Mouse (Mus musculus) stomach, embryonic 16.5 days (tissue): ENCODE measurements around the gene Erlin1. TPM values are rescaled to one million over a fixed set of nuclear protein-coding genes. Genes with fewer than 3 reads are reported as not detected.

Source experiments
- ATAC-seq: fragments of 200-750 bp; cut with Nextera tagmentation; 2 replicates; pipeline ENCODE4 v1.8.0; 2017; ENCODE audit warnings: moderate number of reproducible peaks, moderate TSS enrichment; ENCODE audit not compliant: insufficient read depth, low FRiP score
- H3K27ac ChIP-seq: fragments of 300-500 bp; sonication (generic); 2 replicates; pipeline ENCODE4 v1.5.1; 2014; ENCODE audit warnings: low read length
- H3K27me3 ChIP-seq: fragments of 300-500 bp; sonication (generic); 2 replicates; pipeline ENCODE4 v1.6.1; 2014; ENCODE audit warnings: low read length, control low read depth, mixed read lengths; ENCODE audit not compliant: control insufficient read depth, insufficient read depth
- H3K36me3 ChIP-seq: fragments of 300-500 bp; sonication (generic); 2 replicates; pipeline ENCODE4 v1.6.1; 2014; ENCODE audit warnings: low read length; ENCODE audit not compliant: control insufficient read depth, insufficient read depth
- H3K4me1 ChIP-seq: fragments of 300-500 bp; sonication (generic); 2 replicates; pipeline ENCODE4 v1.6.1; 2014; ENCODE audit warnings: low read length, control low read depth, mixed read lengths; ENCODE audit not compliant: control insufficient read depth, insufficient read depth
- H3K4me2 ChIP-seq: fragments of 300-500 bp; sonication (generic); 2 replicates; pipeline ENCODE4 v1.6.1; 2014; ENCODE audit warnings: low read depth, low read length, mixed read lengths
- H3K4me3 ChIP-seq: fragments of 300-500 bp; sonication (generic); replicated peaks from 2 replicates; pipeline ENCODE4 v1.5.1; 2014; ENCODE audit warnings: mild to moderate bottlenecking, low read length
- H3K9ac ChIP-seq: fragments of 300-500 bp; sonication (generic); 2 replicates; pipeline ENCODE4 v1.6.1; 2014; ENCODE audit warnings: low read length
- H3K9me3 ChIP-seq: fragments of 300-500 bp; sonication (generic); replicated peaks from 2 replicates; pipeline ENCODE4 v1.6.1; 2016; ENCODE audit warnings: low read length, control low read depth; ENCODE audit not compliant: control insufficient read depth
- WGBS: fragments of 180-500 bp; shearing (Covaris S2); extraction: QIAGEN DNeasy Blood & Tissue Kit; methylation state at CpG from one replicate; pipeline ENCODE4 v1.1.7; 2014; 5-methylcytosine and 5-hydroxymethylcytosine counted together
- polyA plus RNA-seq: library from polyadenylated mRNA; unstranded; fragments of >200 nt; fragmentation: Nextera tagmentation; extraction: Ambion mirVana; gene quantifications from 2 replicates; pipeline ENCODE4 v1.2.1, GENCODE M21; 2015

Gene Erlin1
- polyA plus RNA-seq: 48.9 and 56.6 TPM in 2 replicates

DNA sequence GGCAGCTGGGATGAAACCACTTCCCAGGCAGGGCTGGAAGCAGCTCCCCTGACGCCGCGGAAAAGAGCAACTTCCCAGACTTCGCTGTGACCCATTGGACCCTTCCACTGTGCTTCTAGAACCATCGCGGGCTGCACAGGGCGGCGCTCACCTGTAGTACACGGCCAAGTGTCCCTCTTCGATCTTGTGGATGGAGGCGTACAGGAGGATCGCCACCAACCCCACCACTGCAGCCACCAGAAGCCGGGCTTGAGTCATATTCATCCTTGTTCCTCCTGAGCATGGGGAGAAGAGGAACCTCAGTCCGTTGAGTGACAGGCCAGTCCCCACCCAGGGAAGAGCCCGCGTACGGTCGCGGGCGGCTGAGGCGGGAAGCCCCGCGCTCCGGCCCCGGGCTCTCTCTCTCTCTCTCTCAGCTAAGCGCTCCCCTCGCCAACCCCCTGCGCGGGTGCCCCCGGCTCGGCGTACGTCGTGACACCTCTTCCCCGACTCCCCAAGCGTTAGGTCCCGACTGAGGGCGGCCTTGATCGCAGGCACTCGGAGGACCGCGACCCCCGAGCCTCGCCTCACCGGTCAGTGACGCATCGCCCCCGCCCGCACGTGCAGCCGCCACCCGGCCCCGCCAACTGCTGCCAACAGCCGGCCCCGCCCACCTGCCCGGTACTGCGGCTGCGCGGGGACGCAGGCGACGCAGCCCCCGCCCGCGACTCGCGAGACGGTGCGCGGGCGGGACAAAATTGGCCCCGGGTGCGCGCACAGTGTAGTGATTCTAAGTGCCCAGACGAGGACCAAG lies at the start of gene Erlin1:
TSS of gene Erlin1 (minus strand) at position 665 of the 793 bp plus-strand sequence.
- ATAC-seq: peak; percentile 93
- WGBS: under 1% methylated on average over 75 of the region's 75 CpGs
- Histone ChIP-seq H3K36me3 (no peaks in the 10 kb centered on the region), H3K27ac (peak within 1 kb of the TSS; percentile 72), H3K9ac (peak within 1 kb of the TSS; percentile 83), H3K4me3 (peak within 1 kb of the TSS; percentile 78), H3K9me3 (no peaks in the 10 kb centered on the region), H3K4me1 (peaks cover 4% of the 10 kb centered on the region; the same call in 1 of the 2 replicates), H3K27me3 (no peaks in the 10 kb centered on the region), H3K4me2 (peak within 1 kb of the TSS; percentile 65)

DNA sequence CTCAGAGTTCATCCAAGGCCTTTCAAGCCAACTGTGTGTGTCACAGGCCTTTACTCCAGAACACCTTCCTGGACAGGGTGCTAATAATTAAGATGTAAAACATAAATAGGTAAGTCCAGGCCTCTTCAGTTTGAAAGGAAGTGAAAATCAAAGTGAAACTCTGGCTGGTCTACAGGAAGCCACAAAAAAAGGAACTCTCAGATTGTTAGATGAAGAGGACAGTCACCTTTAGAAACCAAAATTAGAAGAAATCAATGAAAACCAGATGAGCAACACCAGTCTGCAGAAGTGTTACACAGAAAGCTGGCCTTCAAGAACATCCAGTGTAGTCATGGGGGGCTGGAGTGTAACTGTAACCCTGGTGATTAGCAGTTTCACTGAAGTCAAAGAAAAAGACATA lies 48.2 kb upstream of the Erlin1 start:
- Histone ChIP-seq H3K4me2 (no peak overlapping the region), H3K9ac (no peak overlapping the region), H3K4me3 (no peak overlapping the region), H3K27me3 (no peaks in the 10 kb centered on the region), H3K9me3 (no peaks in the 10 kb centered on the region), H3K27ac (no peak overlapping the region), H3K36me3 (peaks cover 19% of the 10 kb centered on the region), H3K4me1 (no peaks in the 10 kb centered on the region)
- no peak for ATAC-seq

- Histone ChIP-seq H3K9me3 (no peaks in the 10 kb centered on the region), H3K27me3 (no peaks in the 10 kb centered on the region), H3K36me3 (peaks cover 13% of the 10 kb centered on the region), H3K4me3 (no peak overlapping the region), H3K4me1 (peaks cover 3% of the 10 kb centered on the region; the same call in 1 of the 2 replicates), H3K4me2 (no peak overlapping the region), H3K27ac (no peak overlapping the region), H3K9ac (no peak overlapping the region)
- WGBS: 70% methylated on average over 7 of the region's 7 CpGs
- ATAC-seq: no peak
These were observed 42.1 kb upstream of the Erlin1 start for GRCm38 (mm10) chr19:44111706-44112105.

- H3K36me3 ChIP-seq: peaks cover 13% of the 10 kb centered on the region
These were observed 40.8 kb upstream of the Erlin1 start for GRCm38 (mm10) chr19:44110356-44110755.

GRCm38 (mm10) chr19:44108996-44109395 lies 39.4 kb upstream of the Erlin1 start:
- no peaks in the 10 kb centered on the region for H3K9me3 ChIP-seq
- H3K4me2 ChIP-seq: no peak overlapping the region
- peaks cover 12% of the 10 kb centered on the region for H3K4me1 ChIP-seq
- peaks cover 13% of the 10 kb centered on the region for H3K36me3 ChIP-seq
- no peak for ATAC-seq
- H3K27me3 ChIP-seq: no peaks in the 10 kb centered on the region
- no peak overlapping the region for H3K27ac ChIP-seq
- H3K4me3 ChIP-seq: no peak overlapping the region
- H3K9ac ChIP-seq: no peak overlapping the region

More at GRCm38 (mm10) chr19:44110356-44110755, 40.8 kb upstream of the Erlin1 start:
- Histone ChIP-seq H3K4me1 (peaks cover 10% of the 10 kb centered on the region), H3K4me2 (no peak overlapping the region), H3K9me3 (no peaks in the 10 kb centered on the region), H3K27ac (no peak overlapping the region), H3K4me3 (no peak overlapping the region), H3K27me3 (no peaks in the 10 kb centered on the region), H3K9ac (no peak overlapping the region)
- no peak for ATAC-seq
- 80% methylated on average over 9 of the region's 9 CpGs for WGBS

GRCm38 (mm10) chr19:44107661-44108521 lies 38.3 kb upstream of the Erlin1 start:
- H3K4me3 ChIP-seq: peak overlapping the region; percentile 94
- no peaks in the 10 kb centered on the region for H3K9me3 ChIP-seq
- peak overlapping the region; percentile 97 for H3K9ac ChIP-seq
- H3K36me3 ChIP-seq: peaks cover 10% of the 10 kb centered on the region
- H3K27me3 ChIP-seq: no peaks in the 10 kb centered on the region
- no peak for ATAC-seq
- H3K27ac ChIP-seq: no peak overlapping the region
- H3K4me1 ChIP-seq: peaks cover 12% of the 10 kb centered on the region
- H3K4me2 ChIP-seq: peak overlapping the region; percentile 92
- 27% methylated on average over 22 of the region's 22 CpGs for WGBS

DNA sequence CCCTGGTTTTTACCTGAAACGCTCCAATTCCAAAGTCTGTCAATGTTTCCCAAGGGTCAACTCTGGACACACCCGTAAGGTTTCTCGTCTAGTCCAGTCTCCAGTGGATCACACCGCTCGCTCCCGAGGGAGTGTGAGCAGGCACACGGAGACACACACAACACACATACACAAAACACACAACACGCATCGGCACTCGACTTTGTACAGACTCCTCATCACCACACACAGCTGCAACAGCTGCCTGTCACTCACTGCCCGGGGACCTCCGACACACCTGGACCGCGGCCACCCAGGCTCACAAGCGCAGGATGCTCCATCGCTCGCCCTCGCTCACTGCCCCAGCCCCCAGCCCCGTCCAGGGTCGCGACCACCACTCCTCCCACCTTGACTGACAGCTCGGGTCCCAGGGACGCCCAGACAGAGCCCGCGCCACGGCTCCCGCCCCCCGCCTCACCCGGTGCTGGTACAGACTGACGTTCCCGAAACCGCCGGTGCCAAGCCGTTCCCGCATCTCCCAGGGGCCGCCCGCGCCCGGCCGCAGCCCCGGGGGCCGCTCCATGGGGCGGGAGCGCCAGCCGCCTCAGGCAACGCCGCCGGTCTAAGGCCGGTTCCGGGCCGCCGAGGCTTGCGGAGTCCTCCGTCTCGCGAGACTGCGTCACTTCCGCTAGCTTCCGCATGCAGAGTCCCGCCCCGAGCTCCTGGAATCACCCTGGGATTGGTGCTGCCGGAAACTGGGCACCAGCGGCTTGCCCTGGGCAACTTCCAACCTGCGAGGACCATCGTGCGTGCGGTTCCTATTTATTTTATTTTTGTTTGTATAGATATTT lies 37.5 kb upstream of the Erlin1 start, which contains the start of gene Chuk:
TSS of gene Chuk (minus strand) at position 650 of the 830 bp plus-strand sequence.
- peaks cover 12% of the 10 kb centered on the region for H3K4me1 ChIP-seq
- WGBS: under 1% methylated on average over 67 of the region's 67 CpGs
- H3K27ac ChIP-seq: peak within 1 kb of the TSS; percentile 42; the same call in 1 of the 2 replicates

DNA sequence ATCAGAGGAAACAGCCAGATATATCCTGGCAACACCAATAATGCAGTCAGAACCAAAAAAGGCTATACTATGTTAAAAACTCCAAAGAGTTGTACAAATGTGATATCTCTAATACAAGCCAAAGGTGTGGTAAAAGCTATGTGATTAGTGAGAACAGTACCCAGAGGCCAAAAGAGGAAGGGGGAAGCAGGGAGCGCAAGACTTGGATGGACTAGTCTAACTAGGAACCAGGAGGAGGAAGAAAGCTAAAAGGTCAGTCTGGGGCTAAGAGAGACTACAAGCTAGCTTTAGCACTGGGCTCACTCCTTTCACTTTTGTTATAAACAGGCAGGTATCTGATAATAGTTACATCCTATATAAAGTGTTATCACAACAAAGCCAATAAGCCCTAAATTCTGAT lies 34.8 kb upstream of the Erlin1 start:
- no peak overlapping the region for H3K27ac ChIP-seq
- no peak overlapping the region for H3K4me3 ChIP-seq
- 75% methylated on average over 1 of the region's 1 CpGs for WGBS
- no peak overlapping the region for H3K9ac ChIP-seq
- H3K4me1 ChIP-seq: peaks cover 12% of the 10 kb centered on the region
- no peaks in the 10 kb centered on the region for H3K27me3 ChIP-seq
- no peak overlapping the region for H3K4me2 ChIP-seq
- ATAC-seq: no peak
- no peaks in the 10 kb centered on the region for H3K36me3 ChIP-seq
- no peaks in the 10 kb centered on the region for H3K9me3 ChIP-seq

More for the DNA sequence above, 37.5 kb upstream of the Erlin1 start, which contains the start of gene Chuk:
- Histone ChIP-seq H3K27me3 (no peaks in the 10 kb centered on the region), H3K4me2 (peak within 1 kb of the TSS; percentile 92), H3K4me3 (peak within 1 kb of the TSS; percentile 94), H3K9me3 (no peaks in the 10 kb centered on the region), H3K36me3 (peaks cover 2% of the 10 kb centered on the region), H3K9ac (peak within 1 kb of the TSS; percentile 97)
- ATAC-seq: peak; percentile 98
